Mouse (Mus musculus) brain, embryonic 14.5 days (tissue): ENCODE results near the gene Col23a1.

ENCODE experiments used
- CTCF ChIP-seq: fragments of 200-500 bp; IDR thresholded peaks from 2 replicates; pipeline ENCODE4 v1.5.1; 2012; ENCODE audit warnings: inconsistent platforms, mild to moderate bottlenecking, moderate library complexity, borderline replicate concordance; ENCODE audit not compliant: insufficient read depth, insufficient read length; ENCODE audit errors: extremely low read depth
- POLR2A ChIP-seq: fragments of 200-500 bp; IDR thresholded peaks from 2 replicates; pipeline ENCODE4 v1.6.1; 2012; ENCODE audit warnings: mild to moderate bottlenecking, inconsistent platforms, borderline replicate concordance; ENCODE audit not compliant: poor library complexity, insufficient read depth, insufficient read length, severe bottlenecking; ENCODE audit errors: extremely low read depth

- TF ChIP-seq CTCF (no peak), POLR2A (no peak)
These were observed 279.1 kb downstream of the Col23a1 start for GRCm38 (mm10) chr11:51568801-51569200.
